Mouse (Mus musculus) CD8-positive naive resting alpha-beta T cell, adult 2 months (primary cell): ENCODE measurements around the gene 4931422A03Rik.

ENCODE experiments used
- DNase-seq, 2 experiments: peaks; one replicate each; pipeline ENCODE4 v3.0.0; 2022; ENCODE audit warnings: low read depth in 2 of 2, low spot score in 2 of 2

4931422A03Rik gene

GRCm38 (mm10) chr2:103937670-103938069, 90.5 kb downstream of the 4931422A03Rik start:
- no peak for DNase-seq

- no peak for DNase-seq
Measured at GRCm38 (mm10) chr2:103936666-103937065, 91.5 kb downstream of the 4931422A03Rik start.

GRCm38 (mm10) chr2:103935691-103936435, 92.3 kb downstream of the 4931422A03Rik start:
- no peak for DNase-seq

- DNase-seq, result no peak
Measured at GRCm38 (mm10) chr2:103934670-103935069, 93.5 kb downstream of the 4931422A03Rik start.

GRCm38 (mm10) chr2:103934270-103934669, 93.9 kb downstream of the 4931422A03Rik start:
- no peak for DNase-seq

- DNase-seq, result no peak
Measured at GRCm38 (mm10) chr2:103932480-103932879, 95.7 kb downstream of the 4931422A03Rik start.

- DNase-seq, result no peak
Measured at GRCm38 (mm10) chr2:103932025-103932424, 96.1 kb downstream of the 4931422A03Rik start.

GRCm38 (mm10) chr2:103931511-103931911, 96.7 kb downstream of the 4931422A03Rik start:
- no peak for DNase-seq

GRCm38 (mm10) chr2:103930306-103931019, 97.7 kb downstream of the 4931422A03Rik start:
- no peak for DNase-seq

GRCm38 (mm10) chr2:103927610-103928145, 100.5 kb downstream of the 4931422A03Rik start:
- no peak for DNase-seq

- DNase-seq, result no peak
Measured at GRCm38 (mm10) chr2:103926586-103927113, 101.5 kb downstream of the 4931422A03Rik start.

- no peak for DNase-seq
Measured at GRCm38 (mm10) chr2:103919488-103919887, 108.7 kb downstream of the 4931422A03Rik start.

- no peak for DNase-seq
Measured at GRCm38 (mm10) chr2:103918375-103918774, 109.8 kb downstream of the 4931422A03Rik start.

- DNase-seq, result no peak
Measured at GRCm38 (mm10) chr2:103917375-103917774, 110.8 kb downstream of the 4931422A03Rik start.
